Mouse (Mus musculus) retina, embryonic 14.5 days (tissue): ENCODE measurements around the gene Zfp94.
"Not testable (repeated sequence)": the region's sequence is repeated elsewhere in the genome, so short reads cannot be mapped to it uniquely, and the experiment has no call there.

Experiments
- DNase-seq: peaks from one replicate; pipeline ENCODE4 v3.0.0-alpha.2; 2015; ENCODE audit warnings: low spot score

Zfp94 gene

DNA sequence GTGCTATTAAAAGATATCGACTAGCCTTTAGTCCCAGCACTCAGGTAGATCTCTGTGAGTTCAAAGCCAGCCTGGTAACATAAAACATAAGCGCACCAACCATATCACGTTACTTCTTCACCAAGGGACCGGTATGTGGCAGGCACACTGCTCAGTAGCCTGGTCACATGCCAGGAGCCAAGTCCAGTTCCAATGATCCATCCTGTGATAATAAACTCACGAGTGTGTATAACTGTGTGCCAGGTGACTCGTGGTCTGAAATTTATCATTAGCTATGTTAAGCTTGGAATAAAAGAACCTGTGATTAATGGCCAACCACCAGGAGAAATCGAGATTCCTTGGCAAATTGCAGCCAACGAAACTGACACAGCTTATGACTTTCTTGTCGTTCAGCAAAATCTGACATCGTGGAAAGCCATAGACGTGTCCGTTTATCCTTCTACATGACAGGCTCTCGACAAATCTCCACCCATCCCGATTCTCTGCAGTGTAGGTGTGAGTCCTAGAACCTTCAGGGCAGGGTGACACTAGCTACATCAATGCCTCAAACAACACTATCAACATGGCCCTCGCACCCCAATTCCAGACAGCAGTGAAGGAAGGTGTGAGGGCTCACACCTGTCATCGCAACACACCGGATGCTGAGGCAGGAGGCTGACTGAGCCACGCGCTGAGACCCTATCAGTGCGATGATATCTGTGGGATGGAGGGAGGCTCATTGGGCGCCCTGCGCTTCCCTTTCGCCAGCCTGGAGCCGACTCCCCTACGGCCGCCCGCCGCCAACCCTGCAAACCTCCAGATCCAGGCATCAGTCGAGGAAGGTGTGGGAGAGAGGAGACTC lies 520 bp downstream of the Zfp94 start:
- peak; percentile 11 for DNase-seq

DNA sequence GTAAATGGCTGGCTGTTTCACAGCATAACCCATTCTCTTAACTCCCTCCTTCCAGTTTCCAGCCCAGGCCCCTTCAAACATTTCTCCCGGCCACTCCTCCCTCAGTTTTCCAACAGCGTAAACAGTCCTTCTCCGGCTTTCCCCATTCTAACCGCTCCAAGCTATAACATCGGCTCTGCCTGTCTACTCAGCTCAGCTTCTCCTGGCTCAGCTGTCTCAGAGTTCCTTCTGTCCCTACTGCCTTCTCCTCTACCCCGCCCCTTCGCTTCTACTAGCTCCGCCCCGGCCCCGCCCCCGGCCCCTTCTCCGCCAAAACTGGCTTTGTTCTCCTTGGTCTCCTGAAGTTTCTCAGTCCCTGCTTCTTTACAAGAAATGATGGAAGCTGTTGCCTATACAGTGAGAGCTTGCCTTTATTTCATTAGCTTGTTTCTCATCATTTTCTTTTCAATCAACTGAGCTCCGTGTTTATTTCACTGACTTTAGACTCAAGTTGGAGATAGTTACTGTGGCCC lies 15.6 kb downstream of the Zfp94 start, which contains the start of gene Zfp61:
Zfp61 (minus strand) TSS at position 462 of the 512 bp plus-strand sequence.
- peak; percentile 84 for DNase-seq

DNA sequence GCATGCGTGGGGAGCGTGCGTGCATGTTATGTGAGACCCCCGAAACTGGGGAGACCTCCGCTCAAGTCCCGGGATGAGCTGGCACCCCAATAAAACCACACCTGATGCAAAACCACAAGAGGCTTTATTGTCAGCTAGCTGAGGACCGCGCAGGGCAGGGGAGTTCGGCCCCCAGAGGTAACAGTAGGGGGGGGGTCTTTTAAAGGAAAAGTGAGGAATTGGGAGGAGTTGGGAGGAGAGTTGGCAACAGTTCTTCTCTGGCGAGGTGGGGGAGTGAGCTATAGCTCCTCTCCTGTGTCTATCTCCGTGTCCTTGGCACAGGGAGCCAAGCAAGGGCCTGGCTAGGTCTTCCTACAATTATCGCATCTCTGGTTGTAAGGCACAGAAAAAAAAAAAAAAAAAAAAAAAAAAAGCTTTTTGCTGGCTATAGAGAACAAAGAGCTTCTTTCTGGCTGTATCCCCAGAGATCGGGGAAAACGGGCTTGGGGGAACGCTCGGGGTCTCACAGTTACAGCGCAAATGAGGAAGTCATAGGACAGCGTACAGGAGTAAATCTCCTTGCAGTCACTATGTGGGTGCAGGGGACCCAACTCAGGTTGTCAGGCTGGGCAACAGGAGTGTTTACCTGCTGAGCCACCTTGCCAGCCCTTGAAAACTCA lies 16.5 kb downstream of the Zfp94 start:
- DNase-seq, result peak; percentile 29

DNA sequence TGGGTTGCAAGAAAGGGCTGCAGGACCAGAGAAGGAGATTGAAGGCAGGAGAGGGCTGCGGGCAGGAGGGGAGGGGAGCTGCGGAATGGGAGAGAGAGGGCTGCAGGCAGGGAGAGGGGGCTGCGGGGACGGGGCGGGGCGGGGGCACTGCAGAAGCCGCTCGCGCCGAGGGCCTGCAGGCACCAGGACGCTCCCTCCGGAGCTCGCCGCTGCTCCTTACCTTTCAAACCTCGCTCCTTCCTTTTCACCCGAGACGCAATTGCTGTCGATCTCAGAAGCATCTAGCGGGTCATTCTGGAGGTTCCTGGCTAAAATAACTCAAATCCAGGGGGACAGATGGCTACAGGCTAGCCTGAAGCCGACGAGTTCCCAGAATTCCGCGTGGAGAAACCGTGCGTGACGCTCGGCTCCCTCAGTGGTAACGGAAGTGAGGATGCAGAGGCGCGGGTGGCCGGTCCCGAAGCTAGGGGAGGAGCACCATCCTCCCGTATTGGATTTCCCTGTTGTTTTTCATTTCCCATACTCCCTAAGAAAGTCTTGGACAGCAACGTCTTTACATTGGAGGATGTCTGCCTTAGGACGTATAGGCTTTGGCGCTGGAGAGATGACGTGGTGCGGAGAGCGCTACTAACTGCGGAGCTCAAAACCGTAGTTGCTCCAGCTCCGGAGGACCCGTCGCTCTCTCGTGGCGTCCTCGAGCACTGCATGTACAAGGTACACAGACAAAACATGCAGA lies 17.3 kb downstream of the Zfp94 start:
- DNase-seq, result peak; percentile 86

DNA sequence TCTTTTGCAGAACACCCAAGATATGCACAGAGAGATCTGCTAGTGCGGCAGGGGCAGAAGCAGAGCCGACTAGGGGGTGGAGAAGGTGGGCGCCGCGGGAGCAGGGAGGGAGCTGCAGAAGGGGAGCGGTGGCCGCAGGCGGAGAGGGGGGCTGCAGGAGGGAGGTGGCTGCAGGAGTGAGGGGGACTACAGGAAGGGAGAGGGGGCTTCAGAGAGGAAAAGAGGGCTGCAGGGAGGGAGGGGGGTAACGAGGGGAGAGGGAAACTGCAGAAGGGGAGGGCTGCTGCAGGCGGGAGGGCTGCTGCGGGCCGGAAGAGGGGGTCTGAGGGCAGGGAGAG lies 17.9 kb downstream of the Zfp94 start:
- DNase-seq, result no peak

DNA sequence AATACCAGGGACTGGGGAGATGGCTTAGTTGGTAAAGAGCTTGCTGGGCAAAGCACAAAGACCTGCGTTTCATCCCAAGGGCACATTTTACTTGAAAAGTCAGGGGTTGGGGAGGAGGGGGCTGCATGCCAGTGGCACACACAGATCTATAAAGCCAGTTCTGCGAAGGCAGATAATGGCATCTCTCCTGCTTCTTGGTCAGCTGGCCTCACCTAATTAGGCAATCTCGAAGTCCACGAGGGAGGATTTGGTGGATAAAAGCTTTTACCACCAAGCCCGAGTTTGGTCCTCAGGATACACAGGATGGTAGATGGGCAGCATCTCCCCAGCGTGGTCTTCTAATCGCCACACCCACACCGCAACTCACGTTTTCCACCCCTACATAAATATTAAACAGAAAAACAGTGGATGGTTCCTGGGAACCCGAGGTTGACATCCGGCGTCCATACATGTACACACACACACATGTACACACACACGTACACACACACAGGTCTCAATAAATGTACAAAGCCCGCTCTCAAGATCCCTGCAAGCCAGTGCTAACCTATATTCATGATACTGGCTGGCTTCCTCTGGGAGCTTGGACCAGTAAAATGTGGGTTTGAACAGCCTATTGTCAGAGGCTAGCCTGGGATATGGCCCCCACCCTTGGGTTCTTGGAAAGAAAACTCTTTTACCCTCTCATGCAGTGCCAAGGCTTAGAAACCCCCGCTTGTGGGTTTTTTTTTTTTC lies 18.9 kb downstream of the Zfp94 start:
- no peak for DNase-seq

DNA sequence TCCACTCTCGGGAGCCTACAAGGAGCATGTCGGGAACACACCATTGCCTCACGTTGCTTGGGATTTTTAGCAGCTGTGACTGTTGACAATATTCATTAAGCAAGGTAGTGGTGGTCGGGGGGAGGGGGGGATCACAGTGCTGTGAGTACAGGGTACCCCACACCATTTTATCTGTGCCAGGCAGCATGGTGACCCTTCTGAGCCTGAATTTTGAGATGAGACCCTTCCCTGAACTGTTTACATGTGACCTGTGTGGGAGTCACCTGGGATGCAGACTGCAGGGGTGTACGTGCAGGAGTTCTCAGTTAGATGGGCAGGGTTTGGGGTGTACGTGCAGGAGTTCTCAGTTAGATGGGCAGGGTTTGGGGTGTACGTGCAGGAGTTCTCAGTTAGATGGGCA lies 20.1 kb downstream of the Zfp94 start:
- DNase-seq, result no peak

DNA sequence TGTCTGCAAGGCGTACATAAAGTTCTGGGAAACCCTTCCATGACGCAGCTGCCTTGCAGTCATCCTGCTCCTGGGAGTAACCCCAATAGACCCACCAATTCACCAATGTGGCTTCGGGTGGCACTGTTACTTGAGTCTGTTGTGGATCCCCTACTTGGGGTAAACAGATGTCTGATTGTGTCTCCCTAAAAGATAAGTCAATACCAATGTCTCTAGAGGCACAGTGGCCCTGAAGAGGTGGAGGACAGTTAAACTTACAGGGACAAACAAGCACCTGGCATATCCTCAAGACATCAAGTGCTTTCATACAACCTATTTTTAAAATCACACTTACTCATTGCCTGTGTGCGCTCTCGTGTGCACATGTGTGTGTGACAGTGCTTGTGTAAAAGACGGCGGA lies 21.1 kb downstream of the Zfp94 start:
- no peak for DNase-seq

DNA sequence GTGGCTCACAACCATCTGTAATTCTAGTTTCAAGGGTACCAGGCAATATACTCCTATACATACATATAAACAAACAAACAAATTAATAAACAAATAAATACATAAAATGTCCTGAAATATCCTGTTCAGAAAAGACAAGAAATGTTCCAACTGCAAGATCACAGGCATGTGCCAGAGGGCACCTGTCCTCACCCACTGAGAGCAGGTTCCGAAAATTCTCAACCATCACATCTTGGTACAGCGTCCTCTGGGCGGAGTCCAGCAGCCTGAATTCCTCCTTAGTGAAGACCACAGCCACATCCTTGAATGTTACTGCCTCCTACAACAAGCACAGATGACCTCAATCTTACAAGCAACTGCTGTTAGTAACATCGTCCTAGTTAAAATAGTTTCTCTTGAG lies 21.7 kb downstream of the Zfp94 start:
- no peak for DNase-seq

DNA sequence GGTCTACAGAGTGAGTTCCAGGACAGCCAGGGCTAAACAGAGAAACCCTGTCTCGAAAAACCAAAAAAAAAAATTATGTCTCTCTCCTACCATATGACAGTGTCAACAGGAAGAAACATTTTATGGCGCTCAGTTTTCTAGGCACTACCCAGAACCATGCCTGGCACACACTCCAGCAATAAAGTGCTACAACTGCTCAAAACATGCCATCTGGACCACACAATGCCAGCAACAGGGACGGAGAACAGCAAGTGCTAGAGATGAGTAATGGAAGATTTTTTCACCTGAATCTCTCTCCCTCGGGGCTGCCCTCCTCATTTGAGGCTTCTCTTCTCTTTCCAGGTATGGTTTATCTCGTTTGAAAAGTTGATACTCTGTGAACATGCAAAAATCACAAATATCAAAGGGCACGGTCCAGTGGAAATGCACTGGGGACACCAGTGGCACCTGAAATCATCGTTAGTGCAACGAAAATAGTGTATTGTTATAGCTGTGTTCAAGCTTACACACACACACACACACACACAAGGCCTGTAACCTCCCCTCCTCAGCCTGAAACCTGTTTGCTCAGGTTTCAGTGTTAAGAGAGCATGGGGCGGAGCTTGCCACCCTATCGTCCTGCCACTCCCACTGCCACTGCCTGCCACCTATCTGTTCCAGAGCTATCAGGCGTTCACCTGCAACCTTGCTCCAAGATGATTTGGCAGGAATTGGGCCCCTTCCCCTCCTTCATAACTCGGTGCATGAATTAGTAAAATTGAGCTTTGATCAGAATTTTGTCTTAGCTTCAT lies 23.2 kb downstream of the Zfp94 start:
- DNase-seq, result no peak

DNA sequence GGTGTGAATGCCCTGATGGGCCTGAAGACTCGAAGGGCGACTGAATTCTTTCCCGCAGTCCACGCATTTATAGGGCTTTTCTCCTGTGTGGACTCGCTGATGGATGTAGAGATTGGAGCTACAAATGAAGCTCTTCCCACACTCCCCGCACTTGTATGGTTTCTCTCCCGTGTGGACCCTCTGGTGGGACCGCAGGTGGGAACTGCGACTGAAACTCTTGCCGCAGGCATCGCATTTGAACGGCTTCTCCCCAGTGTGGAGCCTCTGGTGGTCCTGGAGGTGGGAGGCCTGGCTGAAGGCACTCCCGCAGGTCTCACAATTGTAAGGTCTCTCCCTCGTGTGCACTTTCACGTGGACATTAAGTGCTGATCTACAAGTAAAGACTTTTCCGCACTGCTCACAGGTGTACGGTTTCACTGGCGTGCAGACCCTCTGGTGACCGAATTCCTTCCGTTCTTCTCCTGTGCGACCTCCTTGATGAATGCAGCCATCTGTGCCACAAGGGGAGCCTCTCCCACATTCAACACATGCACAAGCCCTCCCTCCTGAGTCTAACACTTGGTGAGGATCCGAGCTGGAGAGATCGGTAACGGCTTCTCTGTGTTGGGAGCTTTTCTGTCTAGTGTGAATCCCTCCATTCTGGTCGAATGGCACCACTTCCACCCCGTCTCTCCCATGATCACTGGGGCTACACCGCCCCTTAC lies 24.9 kb downstream of the Zfp94 start:
- no peak for DNase-seq

DNA sequence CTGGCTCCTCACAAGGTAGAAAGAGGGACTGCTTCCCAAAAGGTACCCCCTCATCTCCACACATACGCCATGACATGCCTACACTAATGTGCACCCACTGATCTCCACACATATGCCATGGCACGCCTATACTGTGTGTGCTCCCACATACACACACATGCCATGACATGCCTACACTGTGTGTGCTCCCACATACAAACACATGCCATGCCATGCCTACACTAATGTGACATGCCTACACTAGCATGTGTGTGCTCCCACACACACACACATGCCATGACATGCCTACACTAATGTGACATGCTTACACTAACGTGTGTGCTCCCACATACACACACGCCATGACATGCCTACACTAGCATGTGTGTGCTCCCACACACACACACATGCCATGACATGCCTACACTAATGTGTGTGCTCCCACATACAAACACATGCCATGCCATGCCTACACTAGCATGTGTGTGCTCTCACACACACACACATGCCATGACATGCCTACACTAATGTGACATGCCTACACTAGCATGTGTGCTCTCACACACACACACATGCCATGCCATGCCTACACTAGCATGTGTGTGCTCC lies 26.3 kb downstream of the Zfp94 start:
- no peak for DNase-seq

DNA sequence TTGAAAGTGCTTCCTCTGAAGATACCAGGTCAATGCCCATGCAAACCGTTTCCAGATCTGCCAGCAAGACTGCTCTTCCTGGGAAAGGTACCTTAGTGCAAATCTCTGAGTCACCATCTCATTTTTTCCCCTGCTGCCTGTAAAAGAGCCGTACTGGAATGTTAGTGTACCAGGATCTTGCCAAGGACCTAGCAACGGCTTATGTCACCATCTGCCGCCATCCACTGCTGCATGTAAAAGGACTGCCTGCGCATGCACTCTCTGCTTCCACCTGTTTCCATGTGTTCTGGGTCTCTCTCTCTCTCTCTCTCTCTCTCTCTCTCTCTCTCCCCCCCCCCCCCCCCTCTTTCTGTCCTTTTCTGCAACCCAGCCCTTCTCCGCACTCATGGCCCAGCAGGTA lies 28.0 kb downstream of the Zfp94 start:
- no peak for DNase-seq

DNA sequence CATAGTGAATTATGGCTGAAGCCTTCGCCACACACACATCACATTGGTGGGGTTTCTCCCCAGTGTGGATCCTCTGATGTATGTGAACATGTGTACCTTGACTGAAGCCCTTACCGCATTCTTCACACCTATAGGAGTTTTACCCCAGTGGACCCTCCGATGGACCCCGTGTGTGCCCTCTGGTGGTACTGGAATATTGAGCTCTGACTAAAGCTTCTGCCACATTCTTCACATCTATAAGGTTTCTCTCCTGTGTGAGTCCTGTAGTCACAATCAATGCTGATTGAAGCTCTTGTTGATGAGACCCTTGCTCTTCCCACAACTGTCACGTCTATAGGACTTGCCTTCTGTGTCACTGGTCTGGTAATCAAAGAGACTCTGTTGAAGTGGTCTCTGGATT lies 28.8 kb downstream of the Zfp94 start:
- no peak for DNase-seq

DNA sequence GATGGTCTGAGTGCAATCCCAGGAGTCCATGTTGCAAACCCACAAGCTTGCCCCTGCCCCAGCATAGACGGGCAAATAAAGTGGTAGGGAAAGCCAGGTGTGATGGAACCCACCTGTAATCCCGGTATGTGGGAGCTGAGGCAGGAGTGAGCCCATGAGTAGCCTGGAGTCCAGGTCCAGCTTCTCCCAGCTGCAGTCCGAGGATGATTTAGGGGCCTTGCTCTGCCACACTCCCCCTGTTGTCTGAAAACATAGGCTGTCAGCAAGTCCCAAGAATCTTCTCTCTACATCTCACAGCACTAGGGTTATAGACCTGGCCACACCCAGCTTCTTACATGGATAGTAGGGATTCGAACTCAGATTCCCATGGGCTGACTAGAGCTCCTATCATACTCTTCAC lies 29.6 kb downstream of the Zfp94 start:
- DNase-seq, result no peak

DNA sequence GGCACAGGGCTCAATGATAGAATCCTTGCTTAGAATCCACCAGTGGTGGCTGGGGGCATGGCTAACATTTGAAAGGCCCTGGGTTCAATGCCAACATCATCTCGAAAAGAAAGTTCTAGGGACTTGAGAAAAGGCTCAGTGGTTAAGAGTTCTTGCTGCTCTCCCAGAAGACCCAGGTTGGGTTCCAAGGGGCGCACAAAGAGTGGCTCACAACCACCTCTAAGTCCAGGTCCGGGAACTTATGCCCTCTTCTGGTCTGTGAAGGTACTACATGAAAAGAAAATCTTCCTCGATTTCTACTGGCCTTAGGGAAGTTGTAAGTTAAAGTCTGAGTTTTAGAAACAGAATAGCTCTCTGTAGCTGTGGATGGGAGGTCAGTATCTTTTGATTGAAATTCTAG lies 30.4 kb downstream of the Zfp94 start:
- DNase-seq, result peak; percentile 23

DNA sequence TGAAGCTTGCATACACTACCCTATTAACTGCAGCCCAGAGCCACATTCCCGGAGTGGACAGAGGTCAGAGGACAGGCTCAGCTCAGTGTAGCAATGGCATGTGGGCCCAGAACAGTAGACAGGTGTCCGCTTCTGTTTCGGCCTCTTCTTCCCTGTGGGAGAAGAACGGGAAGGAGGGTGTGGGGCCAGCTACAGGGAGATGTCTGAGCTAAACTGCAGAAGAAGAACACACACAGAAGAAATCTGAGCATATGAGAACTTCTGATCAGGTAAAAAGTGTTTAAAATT lies 35.7 kb downstream of the Zfp94 start:
- no peak for DNase-seq

DNA sequence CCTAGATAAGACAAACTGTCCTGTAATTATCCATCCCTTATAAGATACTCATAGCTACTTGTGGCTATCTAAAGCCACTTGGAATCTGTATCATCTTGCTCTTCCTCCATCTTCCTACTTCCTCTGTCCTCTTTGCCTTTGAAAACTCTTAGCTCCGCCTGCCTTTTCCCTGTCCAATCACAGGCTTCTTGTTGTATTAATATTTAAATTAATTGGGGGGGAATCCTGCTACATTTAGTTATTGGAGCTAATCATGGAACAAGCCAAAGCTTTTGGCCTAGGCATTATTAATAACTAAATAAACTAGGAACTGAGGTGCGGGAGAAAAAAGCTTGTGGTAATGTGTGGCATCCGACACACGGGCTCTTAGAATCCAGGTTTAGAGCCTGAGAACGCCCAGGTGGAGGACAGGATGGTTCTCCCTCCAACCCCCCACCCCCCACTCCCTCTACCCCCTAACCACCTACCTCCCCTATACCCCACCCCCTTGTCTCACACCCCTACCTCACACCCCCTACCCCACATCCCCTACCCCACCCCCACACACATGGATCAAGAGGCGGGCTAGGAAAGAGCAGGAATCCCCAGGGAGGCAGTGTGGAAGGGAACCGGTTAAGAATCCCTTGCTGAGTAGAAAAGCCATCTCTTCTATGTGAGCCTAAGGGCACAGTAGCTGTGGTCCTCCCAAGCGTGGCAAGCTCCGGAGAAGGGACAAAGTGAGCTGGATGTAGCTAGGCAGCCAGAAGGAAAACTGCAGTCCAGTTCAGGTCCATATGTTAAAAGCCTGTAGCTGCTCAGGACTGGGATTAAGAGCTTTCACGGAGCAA lies 36.2 kb downstream of the Zfp94 start:
- DNase-seq, result peak; percentile 29

DNA sequence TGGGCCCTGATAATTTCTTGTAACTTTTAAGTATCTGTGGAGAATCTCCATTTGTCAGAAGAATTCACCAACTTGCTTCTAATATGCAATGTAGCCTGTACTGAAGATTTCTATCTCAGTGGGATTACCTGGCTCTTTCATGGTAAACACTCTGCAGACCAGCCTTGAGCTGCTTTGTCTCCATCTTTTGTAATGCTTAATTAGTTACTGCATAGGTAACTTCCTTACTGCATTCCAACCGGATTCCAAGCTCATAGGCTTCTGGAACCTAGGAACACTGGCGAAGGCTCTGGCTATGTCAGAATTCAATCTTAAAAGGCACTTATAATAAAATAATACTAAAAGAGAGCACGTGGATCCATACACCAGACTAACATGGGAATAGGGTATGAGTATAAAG lies 37.7 kb downstream of the Zfp94 start:
- DNase-seq, result not testable (repeated sequence)

DNA sequence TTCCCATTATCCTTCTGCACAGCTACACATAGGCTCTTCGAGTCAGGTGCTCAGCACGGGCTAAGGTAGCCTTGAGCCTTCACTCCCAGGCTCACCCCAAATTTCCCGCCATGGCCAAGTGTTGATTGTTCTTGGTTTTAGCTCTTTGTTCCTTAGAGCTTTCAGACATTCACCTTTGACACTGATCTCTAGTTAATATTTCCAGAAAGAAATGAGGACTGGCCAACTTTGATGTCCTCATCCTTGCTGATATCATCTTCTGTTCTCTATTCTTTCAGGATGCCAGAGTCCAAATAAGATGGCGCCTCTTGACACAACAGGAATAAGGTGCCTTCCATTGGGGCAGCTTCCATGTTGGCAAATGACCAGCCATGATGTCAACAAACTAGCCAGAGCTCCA lies 42.0 kb downstream of the Zfp94 start:
- no peak for DNase-seq
